Mouse (Mus musculus) T-helper 1 cell (primary cell): ENCODE results near the gene Ifnar1.

ENCODE experiments used
- in situ Hi-C: fragments of 300-600 bp; cut with MboI, MseI; formaldehyde crosslinking; loops from one replicate; pipeline ENCODE4 v1.15.1; 2025; ENCODE audit warnings: high pct_unique_total_duplicates

The Ifnar1 gene

DNA sequence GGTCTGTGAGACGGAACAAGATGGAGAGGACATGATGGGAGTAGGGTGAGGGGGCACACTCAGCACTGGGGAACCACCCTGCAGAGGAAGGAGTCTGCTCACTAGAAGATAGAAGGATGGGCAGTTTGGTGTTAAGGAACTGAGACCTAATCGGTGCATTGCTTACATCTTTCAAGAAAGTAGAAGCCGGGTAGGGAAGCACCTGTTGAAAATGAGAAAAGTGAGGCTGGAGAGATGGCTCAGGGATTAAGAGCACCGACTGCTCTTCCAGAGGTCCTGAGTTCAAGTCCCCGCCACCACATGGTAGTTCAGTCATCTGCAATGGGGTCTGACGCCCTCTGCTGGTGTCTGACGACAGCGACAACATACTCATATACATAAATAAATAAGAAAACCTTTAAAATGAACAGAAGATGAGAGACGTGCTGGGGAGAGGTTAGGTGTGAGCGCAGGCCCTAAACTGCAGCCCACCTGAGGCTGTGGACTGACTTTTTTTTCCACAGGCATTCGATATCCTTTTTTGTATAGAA, 25.1 kb upstream of the Ifnar1 start:
- in situ Hi-C loops: loop anchor here (5.0 to 10.0 kb wide), 2 partner anchors 53 to 845 kb away; partner anchors contain the start of genes Il10rb and Smim11

DNA sequence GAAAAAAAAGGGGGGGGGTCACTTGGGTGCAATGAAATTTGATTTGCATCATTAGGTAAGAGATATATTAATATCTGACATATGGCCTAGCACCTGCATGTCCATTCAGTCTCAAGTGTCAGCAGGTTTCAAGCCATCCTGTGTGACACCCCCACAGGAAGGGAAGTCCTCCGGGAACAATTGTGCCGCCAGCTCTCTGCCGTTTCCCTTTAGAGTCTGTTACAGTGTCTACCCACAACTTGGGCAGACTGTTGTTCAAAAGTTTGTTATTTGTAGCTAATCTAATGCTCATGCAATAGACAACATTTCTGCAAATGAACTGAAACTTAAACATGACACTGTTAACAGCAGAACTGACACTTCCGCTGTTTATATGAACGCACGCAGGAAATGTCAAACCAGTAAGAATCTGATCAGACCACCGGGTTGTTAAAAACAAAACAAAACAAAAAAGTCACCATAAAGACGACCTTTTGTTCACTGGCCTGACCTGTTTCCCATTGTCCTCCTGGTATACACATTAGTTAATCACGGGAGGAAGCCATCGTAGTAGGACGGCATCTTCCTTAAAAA, 23.9 kb upstream of the Ifnar1 start:
- in situ Hi-C loops: no loop called here

DNA sequence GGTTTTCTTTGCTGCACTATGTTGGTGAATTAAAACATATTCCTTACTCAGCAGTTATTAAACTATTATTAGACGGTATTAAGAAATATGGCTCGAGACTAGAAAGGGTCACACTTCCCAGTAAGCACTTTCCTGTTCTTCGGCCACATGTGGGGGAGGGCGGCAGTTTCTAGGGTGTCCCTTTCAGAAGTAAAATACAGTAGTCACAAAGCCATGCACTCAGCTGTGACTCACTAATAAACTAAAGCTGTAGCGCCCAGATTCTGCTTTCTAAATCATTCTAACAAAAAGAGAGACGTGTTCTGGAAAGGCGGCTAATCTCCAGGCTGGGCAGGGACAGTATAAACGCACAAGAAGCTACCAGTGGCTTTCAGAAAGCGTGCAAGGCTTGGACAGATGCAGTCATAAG, 23.3 kb upstream of the Ifnar1 start:
- in situ Hi-C loops: no loop called here

DNA sequence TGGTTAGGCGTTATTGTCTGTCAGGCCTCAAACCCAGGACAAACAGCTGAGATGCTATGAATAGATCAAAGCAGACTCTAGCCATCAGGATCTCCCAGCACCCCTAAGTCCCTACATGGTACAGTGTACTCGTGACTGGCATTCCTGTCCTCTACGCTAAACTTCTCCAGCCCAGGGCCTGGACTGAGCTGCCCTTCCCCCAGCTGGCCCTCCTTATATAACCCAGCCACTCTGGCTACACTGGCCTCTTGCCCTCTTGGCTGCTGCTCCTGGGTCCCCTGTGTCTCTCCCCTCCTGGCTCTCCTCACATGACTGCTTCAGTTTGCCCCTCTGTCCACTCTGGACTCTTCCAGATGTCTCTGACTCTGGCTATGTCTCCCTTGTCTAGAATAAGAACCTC, 22.4 kb upstream of the Ifnar1 start:
- in situ Hi-C loops: no loop called here

DNA sequence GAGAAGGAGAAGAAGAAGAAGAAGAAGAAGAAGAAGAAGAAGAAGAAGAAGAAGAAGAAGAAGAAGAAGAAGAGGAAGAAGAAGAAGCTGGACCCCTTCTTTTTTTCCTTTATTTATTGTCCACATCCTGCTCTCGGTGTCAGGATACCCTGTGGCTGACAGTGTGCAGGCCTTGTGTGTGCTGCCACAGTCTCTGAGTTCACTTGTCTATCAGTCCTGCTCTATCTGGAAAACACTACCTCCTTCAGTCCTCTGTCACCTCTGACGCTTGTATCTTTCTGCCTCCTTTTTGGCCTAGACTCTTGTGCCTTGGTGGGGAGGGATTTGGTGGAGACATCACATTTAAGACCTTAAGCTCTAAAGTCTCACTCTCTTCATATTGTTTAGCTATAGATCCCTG, 21.6 kb upstream of the Ifnar1 start:
- in situ Hi-C loops: no loop called here

DNA sequence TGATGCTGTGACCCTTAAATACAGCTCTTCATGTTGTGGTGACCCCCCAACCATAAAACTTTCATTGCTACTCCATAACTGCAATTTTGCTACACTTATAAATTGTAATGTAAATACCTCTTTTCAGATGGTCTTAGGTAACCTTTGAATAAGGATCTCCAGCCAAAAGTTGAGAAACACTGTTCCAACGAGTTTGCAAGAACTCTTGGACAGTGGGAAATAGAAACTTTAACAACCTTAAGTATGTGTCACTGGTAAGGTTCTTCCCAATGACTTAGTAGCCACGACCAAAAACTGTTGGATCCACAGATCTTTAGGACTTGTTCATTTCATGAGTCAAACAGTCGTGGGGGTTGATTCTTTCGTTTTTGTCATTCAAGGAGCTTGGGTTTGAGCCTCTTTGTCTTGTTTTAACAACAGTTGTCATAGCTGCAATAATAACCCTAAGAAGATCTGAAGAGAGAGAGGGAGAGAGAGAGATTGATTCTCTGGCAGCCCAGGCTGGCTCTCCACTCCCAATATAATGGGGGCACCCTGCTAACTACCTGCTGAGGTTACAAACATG, 21.1 kb upstream of the Ifnar1 start:
- in situ Hi-C loops: no loop called here

DNA sequence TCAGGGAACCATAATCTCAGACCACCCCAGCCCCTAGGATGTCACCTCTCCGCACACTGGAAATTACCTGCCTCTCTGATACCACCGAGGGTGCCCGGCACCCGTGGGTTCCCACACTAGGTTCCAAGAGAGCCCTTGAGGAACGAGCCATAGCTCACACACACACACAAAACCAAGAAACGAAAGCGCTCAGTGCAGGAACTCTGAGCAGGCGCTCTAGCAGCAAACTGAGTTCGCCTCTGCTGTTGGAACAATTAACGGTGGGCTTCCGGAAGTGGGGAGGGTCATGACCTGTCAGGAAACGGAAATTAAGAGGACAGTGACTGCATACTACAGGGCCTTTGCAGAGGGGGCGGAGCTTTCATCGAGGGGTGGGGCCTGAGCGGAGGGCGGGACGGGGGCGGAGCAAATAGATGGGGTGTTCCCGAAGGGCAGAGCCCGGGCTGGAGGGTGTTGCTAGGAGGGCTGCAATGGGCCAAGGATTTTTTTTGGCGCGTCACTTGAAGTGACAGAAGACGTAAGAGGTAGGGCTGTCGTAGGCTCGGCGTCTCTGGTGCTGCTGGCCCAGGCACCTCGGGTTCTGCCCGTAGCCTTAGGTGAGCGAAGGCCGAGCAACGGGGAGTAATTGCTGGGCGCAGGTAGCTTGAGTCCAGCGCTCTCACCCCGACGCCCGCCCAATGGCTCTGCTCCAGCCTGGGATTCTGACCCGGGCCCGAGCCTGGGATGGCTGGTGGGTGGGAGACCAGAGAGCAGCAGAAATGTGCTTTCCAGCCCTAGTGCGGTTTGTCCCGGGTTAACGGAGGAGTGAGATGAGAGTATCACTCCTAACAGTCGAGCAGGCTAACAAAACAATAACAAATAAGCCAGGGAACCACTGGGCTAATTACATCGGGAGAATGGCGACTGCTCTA, 20.2 kb upstream of the Ifnar1 start:
- in situ Hi-C loops: no loop called here

DNA sequence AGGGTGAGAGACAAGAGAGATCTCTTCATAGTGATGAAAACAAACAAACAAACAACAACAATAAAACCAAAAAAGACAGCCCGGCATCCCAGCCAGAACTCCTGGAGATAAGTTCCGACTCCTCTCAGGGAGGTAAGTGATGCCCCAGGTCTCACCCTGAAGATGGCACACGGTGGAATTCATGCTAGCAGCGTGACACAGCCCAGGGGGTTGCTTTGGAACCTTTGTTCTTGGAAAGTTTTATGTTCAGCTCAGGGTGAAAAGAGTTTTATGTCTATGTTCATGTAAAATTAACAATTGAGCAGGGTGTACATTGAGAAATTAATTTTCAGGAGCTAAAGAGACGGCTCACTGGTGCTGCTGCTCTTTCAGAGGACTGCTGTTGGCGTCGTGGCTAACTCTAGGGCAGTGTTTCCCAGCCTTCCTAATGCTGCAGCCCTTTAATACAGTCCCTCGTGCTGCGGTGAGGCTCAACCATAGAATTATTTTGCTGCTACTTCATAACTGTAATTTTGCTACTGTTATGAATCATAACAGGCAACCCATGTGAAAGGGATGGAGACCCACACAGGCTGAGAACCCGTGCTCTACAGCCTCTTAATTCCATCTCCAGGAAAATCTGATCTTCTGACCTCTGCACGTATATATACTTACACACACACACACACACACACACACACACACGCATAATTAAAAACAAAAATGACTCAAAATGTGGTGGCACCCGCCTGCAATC, 19.4 kb upstream of the Ifnar1 start:
- in situ Hi-C loops: no loop called here

DNA sequence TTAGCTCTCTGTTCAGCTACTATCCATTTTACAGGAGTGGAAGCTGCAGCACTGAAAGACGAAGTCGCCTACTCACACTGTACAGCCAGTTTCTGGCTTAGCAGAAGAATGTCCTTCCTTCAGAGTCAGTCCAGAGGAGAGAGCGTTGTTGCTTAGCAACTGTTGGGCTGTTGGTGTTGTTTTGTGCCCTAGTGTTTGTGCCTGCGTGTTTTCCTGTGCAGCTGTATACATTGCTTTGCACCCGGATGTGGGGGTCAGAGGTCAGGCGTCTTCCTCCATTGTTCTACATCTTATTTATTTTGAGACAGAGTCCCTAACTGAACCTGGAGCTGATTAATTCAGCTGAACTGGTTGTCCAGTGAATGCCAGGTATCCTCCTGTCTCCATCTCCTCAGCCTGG, 18.5 kb upstream of the Ifnar1 start:
- in situ Hi-C loops: no loop called here

DNA sequence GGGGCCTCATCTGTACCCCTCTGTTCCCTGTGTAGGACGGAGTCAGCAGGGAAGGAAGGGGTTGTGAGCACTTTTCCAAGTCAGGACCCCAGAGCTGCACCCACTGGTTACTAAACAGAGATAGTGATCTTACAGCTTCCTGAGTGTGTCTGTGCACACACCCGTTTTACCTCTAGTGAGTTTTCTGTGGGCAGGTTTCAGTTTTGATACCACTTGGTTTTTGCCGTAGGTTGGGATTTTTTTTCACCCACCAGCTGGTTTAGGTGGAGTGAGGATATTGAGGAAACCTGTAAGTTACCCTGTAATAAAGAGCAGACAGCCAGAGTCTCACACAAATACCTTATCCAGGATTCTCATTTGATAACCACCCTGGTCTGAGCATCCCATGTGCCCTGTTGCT, 14.6 kb upstream of the Ifnar1 start:
- in situ Hi-C loops: no loop called here

DNA sequence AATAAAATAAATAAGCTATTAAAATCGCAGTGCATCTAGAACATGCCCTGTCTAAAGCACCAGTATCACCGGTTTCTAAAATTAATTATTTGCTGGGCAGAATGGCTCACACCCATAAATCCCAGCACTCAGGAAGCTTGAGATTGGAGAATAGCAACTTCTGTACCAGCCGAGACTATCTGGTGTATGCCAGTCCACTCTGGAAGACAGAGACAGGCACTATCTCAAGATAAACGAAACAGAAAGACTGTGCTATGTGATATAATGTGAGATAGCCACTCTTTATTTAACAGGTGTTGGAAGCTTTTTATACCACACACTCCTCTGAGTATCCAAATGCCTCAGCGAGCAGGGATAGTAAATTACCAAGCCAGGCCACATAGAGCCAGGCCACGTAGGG, 13.6 kb upstream of the Ifnar1 start:
- in situ Hi-C loops: no loop called here

DNA sequence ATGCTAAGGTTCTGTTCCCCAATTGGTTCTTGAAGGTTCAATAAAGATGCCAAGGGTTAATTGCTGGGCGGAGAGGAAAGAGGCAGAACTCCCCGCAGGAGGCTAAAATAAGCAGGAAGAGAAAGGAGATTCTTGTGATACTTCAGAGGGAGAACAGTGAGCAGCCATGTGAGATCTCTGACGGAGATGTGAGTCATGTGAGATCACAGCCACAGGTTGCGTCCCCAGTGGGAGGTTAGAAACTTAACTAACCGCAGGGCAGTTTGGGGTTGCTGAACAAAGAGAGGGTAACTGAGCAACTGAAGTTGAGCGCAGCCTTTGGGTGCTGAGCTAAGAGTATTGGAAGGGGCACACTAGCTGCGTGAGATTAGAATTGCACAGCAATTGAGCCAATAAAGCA, 9.3 kb upstream of the Ifnar1 start:
- in situ Hi-C loops: loop anchor here (25.0 kb wide), 1 partner anchor 113 kb away; the partner anchor contains the start of gene Ifnar2

DNA sequence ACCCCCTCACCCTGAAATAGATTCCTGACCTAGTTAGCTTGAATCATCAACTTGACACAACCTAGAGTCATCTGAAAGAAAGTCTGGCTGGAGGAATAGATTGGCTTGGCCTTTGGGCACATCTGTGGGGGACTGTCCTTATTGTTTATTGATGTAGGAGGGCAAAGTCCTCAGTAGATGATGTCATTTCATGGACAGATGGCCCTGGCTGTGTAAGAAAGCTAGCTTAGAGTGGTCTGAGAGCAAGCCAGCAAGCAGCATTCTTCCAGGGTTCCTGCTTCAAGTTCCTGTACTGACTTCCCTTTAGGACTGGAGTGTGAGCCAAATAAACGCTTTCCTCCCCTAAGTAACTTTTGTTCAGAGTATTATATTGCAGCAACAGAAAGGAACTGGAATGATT, 7.0 kb upstream of the Ifnar1 start:
- in situ Hi-C loops: loop anchor here (25.0 kb wide), 1 partner anchor 116 kb away; the partner anchor contains the start of gene Ifnar2

DNA sequence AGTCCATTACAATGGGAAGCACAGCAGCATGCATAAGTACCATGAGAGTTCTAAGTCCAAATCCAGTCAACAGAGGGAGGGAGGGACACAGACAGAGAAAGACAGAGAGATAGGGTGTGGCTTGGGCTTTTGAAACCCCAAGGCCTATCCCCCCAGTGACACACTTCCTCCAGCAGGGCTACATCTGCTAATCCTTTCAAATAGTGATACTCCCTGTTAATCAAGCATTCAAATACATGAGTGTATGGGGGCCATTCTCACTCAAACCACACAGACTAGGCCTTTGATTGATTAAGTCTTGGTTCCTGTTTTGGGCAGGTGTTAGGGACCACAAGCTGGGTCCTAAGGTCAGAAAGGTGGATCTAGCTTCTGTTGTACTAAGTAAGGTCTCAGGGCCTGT, 4.5 kb upstream of the Ifnar1 start:
- in situ Hi-C loops: loop anchor here (25.0 kb wide), 1 partner anchor 118 kb away; the partner anchor contains the start of gene Ifnar2

DNA sequence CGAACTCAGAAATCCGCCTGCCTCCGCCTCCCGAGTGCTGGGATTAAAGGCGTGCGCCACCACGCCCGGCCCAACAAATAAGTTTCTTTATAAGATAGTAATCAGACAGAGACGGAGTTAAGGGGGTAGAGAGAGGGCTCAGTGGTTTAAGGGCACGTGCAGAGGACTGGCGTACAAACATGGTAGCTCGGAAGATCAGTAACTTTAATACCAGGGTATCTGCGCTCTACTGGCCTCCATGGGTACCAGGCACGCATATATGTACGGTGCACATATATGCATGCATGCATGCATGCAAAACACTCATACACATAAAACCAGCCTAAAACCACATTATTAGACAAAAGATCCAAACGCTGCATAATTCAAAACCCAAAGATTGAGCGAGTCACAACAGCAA, 651 bp upstream of the Ifnar1 start:
- in situ Hi-C loops: loop anchor here (25.0 kb wide), 1 partner anchor 122 kb away; the partner anchor contains the start of gene Ifnar2

DNA sequence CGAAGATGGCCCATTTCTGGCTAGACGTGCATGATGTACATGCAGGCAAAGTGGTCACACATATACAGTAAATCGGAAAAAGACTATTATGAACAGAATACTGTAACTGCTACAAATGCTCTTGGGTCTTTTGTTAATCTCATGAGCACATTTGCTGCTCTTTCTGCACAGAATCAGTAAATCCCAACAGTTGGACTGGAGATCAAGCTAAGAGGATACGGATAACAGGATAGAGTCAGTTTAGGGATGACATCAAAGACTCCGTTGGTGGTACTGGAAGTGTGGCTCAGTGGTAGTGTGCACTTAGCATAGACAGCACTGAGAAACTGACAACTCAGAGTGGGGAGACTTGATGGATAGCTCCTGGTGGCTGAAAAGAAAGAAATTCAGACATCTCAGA, 803 bp downstream of the Ifnar1 start:
- in situ Hi-C loops: loop anchor here (25.0 kb wide), 1 partner anchor 124 kb away; the partner anchor contains the start of gene Ifnar2

DNA sequence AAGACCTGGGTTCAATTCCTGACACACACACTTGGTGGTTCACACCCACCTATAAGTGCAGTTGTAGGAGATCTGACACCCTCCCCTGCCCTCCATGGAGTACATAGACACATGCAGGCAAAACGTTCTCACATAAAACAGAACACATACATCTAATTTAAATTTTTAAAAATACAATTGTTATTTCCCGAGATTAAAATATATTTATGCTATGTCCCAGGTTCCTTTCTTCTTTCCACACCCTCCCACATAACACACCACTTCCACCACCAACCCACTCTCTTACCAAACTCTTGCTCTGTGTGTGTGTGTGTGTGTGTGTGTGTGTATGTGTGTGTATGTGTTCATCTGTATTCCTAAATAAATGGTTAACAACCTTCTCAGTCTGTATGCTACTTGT, 3.0 kb downstream of the Ifnar1 start:
- in situ Hi-C loops: loop anchor here (25.0 kb wide), 1 partner anchor 126 kb away; the partner anchor contains the start of gene Ifnar2

DNA sequence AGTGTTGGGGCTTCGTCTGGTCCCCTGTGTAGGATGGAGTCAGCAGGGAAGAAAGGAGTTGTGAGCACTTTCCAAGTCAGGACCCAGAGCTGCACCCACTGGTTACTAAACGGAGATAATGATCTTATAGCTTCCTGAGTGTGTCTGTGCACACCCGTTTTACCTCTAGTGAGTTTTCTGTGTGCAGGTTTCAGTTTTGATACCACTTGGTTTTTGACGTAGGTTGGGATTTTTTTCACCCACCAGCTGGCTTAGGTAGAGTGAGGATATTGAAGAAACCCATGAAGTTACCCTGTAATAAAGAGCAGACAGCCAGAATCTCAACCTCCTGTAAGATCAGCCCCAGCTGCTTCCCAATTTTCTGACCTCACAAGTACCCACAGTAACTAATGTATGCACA, 5.9 kb downstream of the Ifnar1 start:
- in situ Hi-C loops: loop anchor here (25.0 kb wide), 1 partner anchor 129 kb away; the partner anchor contains the start of gene Ifnar2

DNA sequence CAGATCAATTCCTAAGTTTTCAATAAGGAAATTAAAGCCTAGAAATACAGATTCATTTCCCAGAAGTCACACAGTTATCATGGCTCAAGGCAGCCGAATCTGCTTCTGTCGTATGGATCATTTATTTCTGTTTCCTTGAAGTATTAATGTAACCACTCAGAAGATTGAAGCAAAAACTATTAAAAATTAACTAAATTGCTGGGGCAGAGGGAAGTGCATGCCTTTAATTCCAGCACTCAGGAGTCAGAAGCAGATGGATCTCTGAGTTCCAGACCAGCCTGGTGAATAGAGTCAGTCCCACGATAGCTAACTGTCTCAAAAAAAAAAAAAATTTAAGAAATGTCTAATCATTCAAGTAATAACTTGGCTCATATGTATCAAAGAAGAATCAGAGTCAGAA, 6.4 kb downstream of the Ifnar1 start:
- in situ Hi-C loops: loop anchor here (25.0 kb wide), 1 partner anchor 129 kb away; the partner anchor contains the start of gene Ifnar2

DNA sequence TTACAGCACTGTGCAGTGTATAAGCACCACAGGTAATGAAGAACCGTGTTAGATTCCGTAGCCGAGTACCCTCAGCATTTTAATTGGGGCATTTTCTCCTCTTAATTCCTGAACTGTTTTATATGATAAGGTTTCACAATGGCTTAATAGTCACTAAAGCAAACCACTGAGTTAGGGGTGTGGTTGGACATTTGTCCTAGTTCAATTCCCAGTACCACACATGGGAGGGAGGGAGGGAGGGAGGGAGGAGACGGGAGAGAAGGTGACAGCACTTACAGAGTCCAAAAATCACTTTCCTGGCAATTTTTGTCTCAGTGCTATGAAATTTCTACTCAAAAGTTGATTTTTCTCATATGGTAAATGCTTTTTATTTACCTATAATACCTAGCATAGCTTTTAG, 10.5 kb downstream of the Ifnar1 start:
- in situ Hi-C loops: loop anchor here (25.0 kb wide), 1 partner anchor 133 kb away; the partner anchor contains the start of gene Ifnar2

DNA sequence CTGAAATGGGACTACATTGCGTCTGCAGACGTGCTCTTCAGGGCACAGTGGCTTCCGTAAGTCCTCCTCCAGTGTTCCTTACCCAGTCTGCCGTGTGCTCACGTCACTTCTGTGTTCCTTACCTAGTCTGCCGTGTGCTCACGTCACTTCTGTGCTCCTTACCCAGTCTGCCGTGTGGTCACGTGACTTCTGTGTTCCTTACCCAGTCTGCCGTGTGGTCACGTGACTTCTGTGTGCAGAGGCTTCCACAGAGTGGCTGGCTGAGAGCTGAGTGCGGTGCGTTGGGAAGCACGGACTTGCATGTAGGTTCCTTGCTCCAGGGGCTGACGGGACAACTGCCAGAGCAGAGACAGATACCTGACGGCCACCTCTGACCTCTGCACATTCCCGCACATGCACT, 11.2 kb downstream of the Ifnar1 start:
- in situ Hi-C loops: loop anchor here (25.0 kb wide), 1 partner anchor 134 kb away; the partner anchor contains the start of gene Ifnar2
